Mouse (Mus musculus) testis, adult 2 months (tissue): ENCODE measurements around the gene Noct. TPM values are rescaled to one million over a fixed set of nuclear protein-coding genes. Genes with fewer than 3 reads are reported as not detected.

Experiments
- H3K27ac ChIP-seq: fragments of 200-500 bp; 2 replicates; pipeline ENCODE4 v1.5.1; 2012; ENCODE audit warnings: low read depth, low read length; ENCODE audit not compliant: control insufficient read depth, insufficient read depth
- H3K27me3 ChIP-seq: fragments of 200-500 bp; 2 replicates; pipeline ENCODE4 v1.6.1; 2012; ENCODE audit warnings: mild to moderate bottlenecking, low read length, moderate library complexity; ENCODE audit not compliant: control insufficient read depth, insufficient read depth
- H3K36me3 ChIP-seq: fragments of 200-500 bp; 2 replicates; pipeline ENCODE4 v1.6.1; 2012; ENCODE audit warnings: mild to moderate bottlenecking, low read length; ENCODE audit not compliant: control insufficient read depth, insufficient read depth
- H3K4me1 ChIP-seq: fragments of 200-500 bp; 2 replicates; pipeline ENCODE4 v1.6.1; 2012; ENCODE audit warnings: low read length; ENCODE audit not compliant: control insufficient read depth, insufficient read depth
- H3K4me3 ChIP-seq: fragments of 200-500 bp; 2 replicates; pipeline ENCODE4 v1.5.1; 2012; ENCODE audit warnings: low read depth, mild to moderate bottlenecking, low read length, moderate library complexity, mixed read lengths; ENCODE audit not compliant: control insufficient read depth
- CTCF ChIP-seq: fragments of 200-500 bp; IDR thresholded peaks from 2 replicates; pipeline ENCODE4 v1.5.1; 2012; ENCODE audit warnings: low read depth, mild to moderate bottlenecking, inconsistent platforms, low read length, moderate library complexity; ENCODE audit not compliant: control insufficient read depth, insufficient read depth, insufficient replicate concordance
- POLR2A ChIP-seq: fragments of 200-500 bp; IDR thresholded peaks from 2 replicates; pipeline ENCODE4 v1.6.1; 2012; ENCODE audit warnings: low read depth, mild to moderate bottlenecking, inconsistent platforms, low read length, moderate library complexity; ENCODE audit not compliant: control insufficient read depth
- polyA plus RNA-seq: library from polyadenylated mRNA; depleted of rRNA; stranded (reverse); fragments of >200 nt; gene quantifications from 2 replicates; pipeline ENCODE4 v1.2.3, GENCODE M21; 2012

The Noct gene
- polyA plus RNA-seq, 1 experiment: 7.4 TPM

- no peak for TF ChIP-seq POLR2A
- no peak for TF ChIP-seq CTCF
- Histone ChIP-seq H3K4me3 (no peak overlapping the region), H3K4me1 (no peaks in the 10 kb centered on the region), H3K27ac (no peak overlapping the region), H3K27me3 (no peaks in the 10 kb centered on the region), H3K36me3 (no peaks in the 10 kb centered on the region)
Observed at GRCm38 (mm10) chr3:51232205-51232910, 8.1 kb downstream of the Noct start.

- no peak overlapping the region for H3K27ac ChIP-seq
- H3K4me3 ChIP-seq: no peak overlapping the region
- H3K27me3 ChIP-seq: no peaks in the 10 kb centered on the region
- H3K36me3 ChIP-seq: no peaks in the 10 kb centered on the region
- no peak for TF ChIP-seq POLR2A
- TF ChIP-seq CTCF: no peak
- no peaks in the 10 kb centered on the region for H3K4me1 ChIP-seq
Observed at GRCm38 (mm10) chr3:51233474-51233873, 9.2 kb downstream of the Noct start.

- TF ChIP-seq POLR2A: no peak
- TF ChIP-seq CTCF: peak; percentile 86; the same call in 1 of the 2 replicates
- Histone ChIP-seq H3K36me3 (no peaks in the 10 kb centered on the region), H3K4me3 (no peak overlapping the region), H3K27me3 (no peaks in the 10 kb centered on the region), H3K27ac (no peak overlapping the region), H3K4me1 (no peaks in the 10 kb centered on the region)
Observed at GRCm38 (mm10) chr3:51233918-51234751, 9.9 kb downstream of the Noct start.

- no peaks in the 10 kb centered on the region for H3K4me1 ChIP-seq
- no peaks in the 10 kb centered on the region for H3K27me3 ChIP-seq
- no peak overlapping the region for H3K4me3 ChIP-seq
- H3K27ac ChIP-seq: no peak overlapping the region
- H3K36me3 ChIP-seq: no peaks in the 10 kb centered on the region
- TF ChIP-seq CTCF: no peak
- TF ChIP-seq POLR2A: no peak
Observed at GRCm38 (mm10) chr3:51234752-51235055, 10.5 kb downstream of the Noct start.

- H3K27me3 ChIP-seq: no peaks in the 10 kb centered on the region
- no peak overlapping the region for H3K4me3 ChIP-seq
- no peaks in the 10 kb centered on the region for H3K36me3 ChIP-seq
- no peak overlapping the region for H3K27ac ChIP-seq
- H3K4me1 ChIP-seq: no peaks in the 10 kb centered on the region
- TF ChIP-seq POLR2A: no peak
- TF ChIP-seq CTCF: no peak
Observed at GRCm38 (mm10) chr3:51238515-51238914, 14.3 kb downstream of the Noct start.

GRCm38 (mm10) chr3:51239541-51239940 lies 15.3 kb downstream of the Noct start:
- Histone ChIP-seq H3K27ac (no peak overlapping the region), H3K4me1 (no peaks in the 10 kb centered on the region), H3K4me3 (no peak overlapping the region), H3K27me3 (no peaks in the 10 kb centered on the region), H3K36me3 (no peaks in the 10 kb centered on the region)
- TF ChIP-seq CTCF: no peak
- no peak for TF ChIP-seq POLR2A

- no peak overlapping the region for H3K27ac ChIP-seq
- H3K4me1 ChIP-seq: no peaks in the 10 kb centered on the region
- H3K4me3 ChIP-seq: no peak overlapping the region
- TF ChIP-seq POLR2A (no peak), CTCF (no peak)
- H3K27me3 ChIP-seq: no peaks in the 10 kb centered on the region
- H3K36me3 ChIP-seq: peaks cover 3% of the 10 kb centered on the region
Observed at GRCm38 (mm10) chr3:51247704-51248103, 23.5 kb downstream of the Noct start.
